In genomic region chr10:83649037-83649436, GRCm38 (mm10) we compare ENCODE assay signal across 8 mouse cellular contexts. TPM values are rescaled to one million over a fixed set of nuclear protein-coding genes. Genes with fewer than 3 reads are reported as not detected.
DNase-seq lines count a peak whose midpoint lies in the region; ATAC-seq and TF ChIP-seq lines count a peak whose summit lies in the region.

No protein-coding gene starts in this region.

- no peak for ATAC-seq in heart, embryonic 14.5 days (ENCODE audit: insufficient number of reproducible peaks, insufficient read depth, low FRiP score, low read depth)
- ATAC-seq in hindbrain, embryonic 14.5 days (ENCODE audit: low FRiP score): no peak
- ATAC-seq in midbrain, embryonic 11.5 days (ENCODE audit: low FRiP score): no peak

- no peak for TF ChIP-seq POLR2A in bone marrow macrophage, adult 2 months (IDR thresholded peaks at IDR 0.05; ENCODE audit: borderline replicate concordance, low read depth, low read length)

- H3K4me2 ChIP-seq in heart, embryonic 14.5 days (ENCODE audit: low read length): peak overlapping the region; percentile 89
- H3K4me2 ChIP-seq in hindbrain, embryonic 14.5 days (replicated peaks): peak overlapping the region; percentile 81
- peak overlapping the region; percentile 73 for H3K4me2 ChIP-seq in midbrain, embryonic 11.5 days

- DNase-seq in heart, adult 18-20 months: no peak
- no peak for DNase-seq in hindbrain, embryonic 14.5 days (ENCODE audit: low spot score)
- no peak for DNase-seq in midbrain, embryonic 11.5 days (ENCODE audit: low spot score, missing footprints)
- DNase-seq in right cerebral cortex, postnatal 25 days: no peak
- DNase-seq in thymus, adult 18-20 months: no peak
- DNase-seq in frontal cortex, postnatal 10 days (ENCODE audit: low spot score in 2 of 2): no peak

- peak overlapping the region; percentile 87 for H3K9ac ChIP-seq in heart, embryonic 14.5 days (ENCODE audit: low read length)
- H3K9ac ChIP-seq in hindbrain, embryonic 14.5 days: peak overlapping the region; percentile 80
- H3K9ac ChIP-seq in midbrain, embryonic 11.5 days (ENCODE audit: low read length): peak overlapping the region; percentile 82

- H3K36me3 ChIP-seq in heart, embryonic 14.5 days (ENCODE audit: control insufficient read depth, insufficient read depth, low read length): no peaks in the 10 kb centered on the region
- no peaks in the 10 kb centered on the region for H3K36me3 ChIP-seq in hindbrain, embryonic 14.5 days (replicated peaks; ENCODE audit: control insufficient read depth, insufficient read depth)
- H3K36me3 ChIP-seq in midbrain, embryonic 11.5 days (ENCODE audit: control insufficient read depth, insufficient read depth, low read length): no peaks in the 10 kb centered on the region

- WGBS in heart, embryonic 14.5 days: 32% methylated on average over 6 of the region's 6 CpGs
- 34% methylated on average over 6 of the region's 6 CpGs for WGBS in hindbrain, embryonic 14.5 days
- WGBS in midbrain, embryonic 11.5 days: 33% methylated on average over 6 of the region's 6 CpGs

- peak overlapping the region in 1 of 2 experiments; percentile 89; a peak in 2 of 4 replicates for H3K27ac ChIP-seq in heart, embryonic 14.5 days (replicated peaks in 1 of 2; ENCODE audit: control insufficient read depth in 1 of 2, insufficient read depth in 1 of 2, low read depth in 2 of 2, low read length in 2 of 2)
- H3K27ac ChIP-seq in bone marrow macrophage, adult 2 months (ENCODE audit: insufficient read depth, low read depth, low read length): no peak overlapping the region
- peak overlapping the region; percentile 84 for H3K27ac ChIP-seq in hindbrain, embryonic 14.5 days
- H3K27ac ChIP-seq in midbrain, embryonic 11.5 days (ENCODE audit: low read depth, low read length): no peak overlapping the region

- H3K4me3 ChIP-seq in heart, embryonic 14.5 days (ENCODE audit: control insufficient read depth in 1 of 2, insufficient read depth in 1 of 2, low read depth in 1 of 2, low read length in 2 of 2): peak overlapping the region; percentile 73 to 80
- peak overlapping the region; percentile 93 for H3K4me3 ChIP-seq in bone marrow macrophage, adult 2 months (ENCODE audit: insufficient read depth, low read length)
- peak overlapping the region; percentile 86 for H3K4me3 ChIP-seq in hindbrain, embryonic 14.5 days (replicated peaks; ENCODE audit: low read length)
- H3K4me3 ChIP-seq in midbrain, embryonic 11.5 days (ENCODE audit: low read depth, low read length): peak overlapping the region; percentile 73

- H3K4me1 ChIP-seq in heart, embryonic 14.5 days (ENCODE audit: control insufficient read depth in 2 of 2, insufficient read depth in 2 of 2, low read length in 2 of 2): peaks cover 20 to 32% of the 10 kb centered on the region in 2 experiments
- peaks cover 33% of the 10 kb centered on the region for H3K4me1 ChIP-seq in bone marrow macrophage, adult 2 months (ENCODE audit: control insufficient read depth, insufficient read depth, low read length)
- H3K4me1 ChIP-seq in hindbrain, embryonic 14.5 days (replicated peaks; ENCODE audit: control insufficient read depth, insufficient read depth, low read length): peaks cover 25% of the 10 kb centered on the region
- H3K4me1 ChIP-seq in midbrain, embryonic 11.5 days (ENCODE audit: control insufficient read depth, insufficient read depth, low read length): peaks cover 10% of the 10 kb centered on the region

- no peak for TF ChIP-seq CTCF in bone marrow macrophage, adult 2 months (IDR thresholded peaks at IDR 0.05; ENCODE audit: low read depth, low read length)

- no peaks in the 10 kb centered on the region for H3K9me3 ChIP-seq in heart, embryonic 14.5 days (ENCODE audit: control insufficient read depth, low read length)
- H3K9me3 ChIP-seq in hindbrain, embryonic 14.5 days (ENCODE audit: control insufficient read depth, low read length): no peaks in the 10 kb centered on the region
- no peaks in the 10 kb centered on the region for H3K9me3 ChIP-seq in midbrain, embryonic 11.5 days (ENCODE audit: control insufficient read depth, low read length)

- H3K27me3 ChIP-seq in heart, embryonic 14.5 days (ENCODE audit: control insufficient read depth, insufficient read depth, low read length): no peaks in the 10 kb centered on the region
- H3K27me3 ChIP-seq in hindbrain, embryonic 14.5 days (ENCODE audit: control insufficient read depth, insufficient read depth, low read length): no peaks in the 10 kb centered on the region
- no peaks in the 10 kb centered on the region for H3K27me3 ChIP-seq in midbrain, embryonic 11.5 days (ENCODE audit: control insufficient read depth, insufficient read depth, low read length)

RNA-seq across cellular contexts. Expression of gene Appl2, which starts 0.5 kb away (rescaled TPM):
- polyA plus RNA-seq in heart, embryonic 14.5 days (2014; fragmentation: Nextera tagmentation; extraction: Ambion mirVana): 33.0 and 34.9 TPM in 2 replicates
- total RNA-seq in heart, adult 18-20 months (2021): 10 to 100 TPM; 34.2 to 40.0 TPM
- 121 and 142 TPM in 2 replicates for polyA plus RNA-seq in bone marrow macrophage, adult 2 months (2012; ENCODE audit: insufficient read depth, insufficient read length, missing spikeins)
- 37.1 and 39.9 TPM in 2 replicates for polyA plus RNA-seq in hindbrain, embryonic 14.5 days (2014; fragmentation: Nextera tagmentation; extraction: Ambion mirVana)
- 28.2 and 28.7 TPM in 2 replicates for polyA plus RNA-seq in midbrain, embryonic 11.5 days (2014; fragmentation: Nextera tagmentation; extraction: Ambion mirVana)
